Mouse (Mus musculus) forelimb bud, embryonic 11.5 days (tissue): Measurements from ENCODE around the gene Dbnl.
A peak's percentile ranks its signal among the peaks of the same experiment; 100 is the strongest.

ENCODE experiments used
- DNase-seq: peaks from one replicate; pipeline ENCODE4 v3.0.0-alpha.2; 2012; ENCODE audit warnings: low read depth, low spot score

Gene Dbnl

DNA sequence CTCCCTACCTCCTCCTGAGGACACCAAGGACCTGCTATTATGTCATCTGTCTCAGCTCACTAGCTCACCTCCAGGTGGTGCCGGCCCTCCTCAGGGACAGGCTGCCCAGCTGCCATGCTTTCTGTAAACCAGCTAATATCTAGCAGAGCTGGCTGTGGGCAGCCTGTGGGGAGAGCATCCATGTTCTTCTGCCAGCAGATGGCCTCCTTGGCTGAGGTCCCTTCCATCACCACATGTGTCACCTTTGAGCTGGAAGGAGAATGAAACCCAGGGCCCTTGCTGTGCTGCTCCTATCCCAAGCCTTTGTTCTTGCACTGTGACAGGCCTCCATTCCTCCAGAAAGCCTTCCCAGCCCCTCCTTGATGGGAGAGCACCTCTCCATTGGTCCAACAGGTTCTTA is 47.8 kb downstream of the Dbnl start:
- DNase-seq = no peak

- DNase-seq = peak; percentile 94
These were observed 49.3 kb downstream of the Dbnl start, which contains the start of gene Polm for GRCm38 (mm10) chr11:5837251-5838246. Gene Polm, minus strand, starts transcription at chr11:5838016.

DNA sequence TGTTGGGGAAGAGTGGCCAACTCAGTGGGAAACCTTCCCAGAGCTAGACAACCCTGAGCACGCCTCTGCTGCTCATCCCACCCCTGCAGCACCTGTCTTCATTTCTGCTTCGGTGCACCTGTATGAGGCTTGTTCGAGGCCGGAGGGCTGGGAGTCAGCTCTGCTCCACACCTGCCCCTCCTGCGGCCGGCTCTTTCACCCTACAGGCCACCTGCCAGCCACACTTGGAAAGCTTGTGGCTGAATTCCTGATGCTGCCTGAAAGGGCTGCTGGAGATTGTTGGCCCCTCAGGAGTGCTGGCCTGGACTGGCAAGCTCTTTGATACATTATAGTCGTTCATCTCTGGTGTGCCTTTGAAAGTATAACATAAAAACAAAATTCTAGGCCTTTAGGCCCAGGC is 52.1 kb downstream of the Dbnl start:
- no peak for DNase-seq

DNA sequence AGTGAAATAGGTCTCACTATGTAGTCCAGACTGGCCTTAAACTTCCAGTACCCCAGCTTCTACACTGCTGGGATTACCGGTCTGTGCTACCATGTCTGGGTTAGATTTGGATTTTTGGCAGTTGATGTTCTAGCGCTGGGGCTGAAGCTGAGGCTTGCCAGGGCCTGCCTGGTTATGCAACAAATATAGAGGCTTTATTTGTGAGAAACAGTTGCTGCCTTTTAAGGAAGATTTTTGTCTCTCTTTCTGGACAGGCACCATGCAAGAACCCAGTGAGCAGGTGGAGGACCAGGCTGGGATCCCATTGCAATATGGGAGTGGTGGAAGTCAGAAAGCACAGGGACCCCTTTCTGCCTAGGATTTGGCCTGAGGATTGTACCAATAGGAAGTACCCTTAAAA is 53.5 kb downstream of the Dbnl start:
- DNase-seq = no peak

GRCm38 (mm10) chr11:5843131-5843530 is 54.8 kb downstream of the Dbnl start:
- no peak for DNase-seq

DNA sequence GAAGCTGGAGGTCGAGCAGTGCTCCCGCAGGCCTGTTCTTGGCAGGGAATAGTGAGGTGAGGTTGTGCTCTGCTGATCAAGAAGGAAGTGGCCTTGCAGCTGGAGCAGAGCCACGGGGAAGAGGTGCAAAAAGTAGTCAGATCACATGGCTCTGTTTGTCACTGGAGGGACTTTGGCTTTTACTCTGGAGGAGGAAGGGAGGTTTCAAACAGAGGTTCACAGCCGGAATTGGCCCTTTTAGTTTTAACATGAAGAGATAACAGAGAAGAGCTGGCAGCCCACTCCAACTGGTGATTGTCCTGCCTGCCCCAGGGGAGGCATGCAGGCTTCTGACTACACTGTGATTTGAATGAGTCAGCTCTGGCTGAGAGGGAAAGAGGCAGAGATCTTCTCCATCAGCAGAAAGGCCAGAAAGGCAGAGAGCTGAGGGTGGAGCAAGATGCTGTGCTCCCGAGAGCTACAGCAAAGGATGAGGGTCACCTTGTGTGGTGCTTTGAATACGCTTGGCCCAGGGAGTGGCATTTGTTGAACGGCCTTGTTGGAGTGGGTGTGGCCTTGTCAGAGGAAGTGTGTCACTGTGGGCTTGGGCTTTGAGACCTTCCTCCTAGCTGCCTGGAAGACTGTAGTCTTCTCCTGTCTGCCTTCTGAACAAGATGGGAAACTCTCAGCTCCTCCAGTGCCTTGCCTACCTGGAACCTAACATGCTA is 58.5 kb downstream of the Dbnl start:
- DNase-seq = no peak

DNA sequence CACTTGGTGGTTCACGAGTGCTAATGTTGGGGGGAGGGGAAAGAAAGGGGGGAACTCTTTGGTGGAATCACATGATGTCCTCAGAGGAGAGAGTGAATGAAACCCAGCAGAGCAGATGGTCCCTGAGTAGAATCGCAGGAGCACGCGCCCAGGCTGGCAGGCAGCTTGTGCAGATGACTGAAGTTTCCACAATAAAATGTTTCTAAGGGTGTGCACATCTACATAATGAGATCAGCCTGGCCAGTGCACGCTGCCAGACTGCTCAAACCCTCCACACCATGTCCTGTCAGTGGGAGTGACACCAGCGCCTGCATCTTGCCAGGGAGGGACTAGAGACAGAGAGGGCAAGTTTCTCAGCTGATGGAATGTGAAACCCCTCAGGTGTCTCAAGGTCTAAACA is 60.5 kb downstream of the Dbnl start:
- DNase-seq = no peak

DNA sequence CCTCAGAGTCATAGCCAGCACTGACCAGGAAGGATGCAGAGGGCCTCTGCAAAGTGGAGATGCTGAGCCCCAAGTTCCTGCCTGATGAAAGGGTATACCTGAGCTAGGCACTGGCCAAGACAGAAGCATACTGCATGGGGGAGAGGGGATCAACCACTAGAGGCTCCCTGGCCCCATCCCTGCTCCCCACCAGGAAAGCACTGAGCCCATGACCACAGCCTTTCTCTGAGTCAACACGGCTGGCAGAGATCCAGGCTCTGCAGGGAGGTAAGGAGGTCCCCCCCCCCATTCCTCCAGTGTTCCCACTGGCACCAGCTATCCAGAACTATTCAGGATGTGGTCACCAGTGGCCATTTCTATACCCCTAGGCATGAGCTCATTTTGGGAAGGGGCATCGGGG is 61.0 kb downstream of the Dbnl start:
- no peak for DNase-seq

- DNase-seq = no peak
These were observed 62.2 kb downstream of the Dbnl start for GRCm38 (mm10) chr11:5850452-5850851.
